7 mouse cellular contexts compared by ENCODE assay signal in genomic region chr8:119824809-119825273, GRCm38 (mm10). TPM values are rescaled to one million over a fixed set of nuclear protein-coding genes. Genes with fewer than 3 reads are reported as not detected.
DNase-seq lines count a peak whose midpoint lies in the region; ATAC-seq lines count a peak whose summit lies in the region.

No protein-coding gene starts in this region.

- DNase-seq in 3T3-L1 (ENCODE audit: low read depth, low spot score) (peak; percentile 15), MN1 (ENCODE audit: low spot score) (no peak)
- peak; percentile 72 for DNase-seq in Muller cell, postnatal 12 days (ENCODE audit: inconsistent ontology term)
- peak; percentile 47 for DNase-seq in kidney, adult 18-20 months
- DNase-seq in gastrocnemius, postnatal 4 days (ENCODE audit: low spot score in 2 of 2), result no peak
- DNase-seq in gastrocnemius, postnatal 10 days, result no peak

- H3K9me3 ChIP-seq in liver, embryonic 16.5 days (replicated peaks; ENCODE audit: control insufficient read depth, low read length), result no peaks in the 10 kb centered on the region

- H3K9ac ChIP-seq in liver, embryonic 16.5 days (ENCODE audit: low read depth, low read length), result no peak overlapping the region

- ATAC-seq in liver, embryonic 16.5 days (ENCODE audit: low read depth), result peak; percentile 31

- H3K4me2 ChIP-seq in liver, embryonic 16.5 days (ENCODE audit: low read depth, low read length), result no peak overlapping the region

- no peaks in the 10 kb centered on the region; the same call in 1 of the 2 replicates for H3K36me3 ChIP-seq in liver, embryonic 16.5 days (ENCODE audit: control insufficient read depth, insufficient read depth)

- no peak overlapping the region for H3K4me3 ChIP-seq in liver, embryonic 16.5 days (ENCODE audit: low read depth, low read length)

- peaks cover 32% of the 10 kb centered on the region for H3K4me1 ChIP-seq in liver, embryonic 16.5 days (ENCODE audit: control insufficient read depth, low read depth, low read length)

- WGBS in liver, embryonic 16.5 days (ENCODE audit: insufficient replicate concordance), result 60% methylated on average over 11 of the region's 11 CpGs

- peak overlapping the region; percentile 68 for H3K27ac ChIP-seq in liver, embryonic 16.5 days (ENCODE audit: low read length)

- no peaks in the 10 kb centered on the region for H3K27me3 ChIP-seq in liver, embryonic 16.5 days (ENCODE audit: control insufficient read depth, insufficient read depth, low read depth, low read length)

RNA-seq across cellular contexts. Expression of gene Cotl1, which starts 15.5 kb away (rescaled TPM):
- polyA plus RNA-seq in liver, embryonic 16.5 days (2015; fragmentation: Nextera tagmentation; extraction: Ambion mirVana), result 29.9 and 38.1 TPM in 2 replicates
- total RNA-seq in gastrocnemius, postnatal 4 days (2021), result 10 to 100 TPM; 68.5 to 82.9 TPM
- 10 to 100 TPM; 38.3 to 41.8 TPM for total RNA-seq in gastrocnemius, postnatal 10 days (2021)

RNA-seq across cellular contexts. Expression of gene Klhl36, which starts 37.2 kb away (rescaled TPM):
- 4.3 and 4.4 TPM in 2 replicates for polyA plus RNA-seq in liver, embryonic 16.5 days (2015; fragmentation: Nextera tagmentation; extraction: Ambion mirVana)
- 1 to 10 TPM; 4.0 to 4.8 TPM for total RNA-seq in gastrocnemius, postnatal 4 days (2021)
- total RNA-seq in gastrocnemius, postnatal 10 days (2021), result 1 to 10 TPM; 2.9 to 3.9 TPM

RNA-seq across cellular contexts. Expression of gene Tldc1, which starts 46.6 kb away (rescaled TPM):
- 4.1 and 4.7 TPM in 2 replicates for polyA plus RNA-seq in liver, embryonic 16.5 days (2015; fragmentation: Nextera tagmentation; extraction: Ambion mirVana)
- total RNA-seq in gastrocnemius, postnatal 4 days (2021), result 1 to 10 TPM; 6.4 to 7.8 TPM
- total RNA-seq in gastrocnemius, postnatal 10 days (2021), result 1 to 10 TPM; 4.7 to 5.2 TPM

Comparison
In these comparisons a context has a peak if more than half of its experiments do, and no peak if none do; other contexts are left out.
1. DNase-seq: peak in 3T3-L1 (single experiment), Muller cell, postnatal 12 days (single experiment) and kidney, adult 18-20 months (single experiment); none in MN1 (single experiment), gastrocnemius, postnatal 4 days (0 of 2) and gastrocnemius, postnatal 10 days (single experiment).